Mouse (Mus musculus) heart, embryonic 14.5 days (tissue): ENCODE measurements around the gene Rpl23a. TPM values are rescaled to one million over a fixed set of nuclear protein-coding genes. Genes with fewer than 3 reads are reported as not detected.
"Not testable (repeated sequence)": the region's sequence is repeated elsewhere in the genome, so short reads cannot be mapped to it uniquely, and the experiment has no call there.

ENCODE experiments used
- ATAC-seq: fragments of 200-750 bp; cut with Nextera tagmentation; 2 replicates; pipeline ENCODE4 v1.8.0; 2017; ENCODE audit warnings: low read depth, moderate TSS enrichment; ENCODE audit not compliant: insufficient number of reproducible peaks, insufficient read depth, low FRiP score
- H3K27ac ChIP-seq, 2 experiments: fragments of 200-500 bp in 1 of 2; fragments of 300-500 bp in 1 of 2; sonication (generic) in 1 of 2; replicated peaks in 1 of 2; 2 replicates each; pipeline ENCODE4 v1.5.1; 2012 to 2014; ENCODE audit warnings: low read depth in 2 of 2, low read length in 2 of 2, control low read depth in 1 of 2, mild to moderate bottlenecking in 1 of 2, mixed read lengths in 1 of 2; ENCODE audit not compliant: control insufficient read depth in 1 of 2, insufficient read depth in 1 of 2
- H3K27me3 ChIP-seq: fragments of 300-500 bp; sonication (generic); 2 replicates; pipeline ENCODE4 v1.6.1; 2014; ENCODE audit warnings: mild to moderate bottlenecking, low read length, control low read depth; ENCODE audit not compliant: control insufficient read depth, insufficient read depth
- H3K36me3 ChIP-seq: fragments of 300-500 bp; sonication (generic); 2 replicates; pipeline ENCODE4 v1.6.1; 2014; ENCODE audit warnings: mild to moderate bottlenecking, control low read depth, low read length, mixed read lengths; ENCODE audit not compliant: control insufficient read depth, insufficient read depth
- H3K4me1 ChIP-seq, 2 experiments: fragments of 200-500 bp in 1 of 2; fragments of 300-500 bp in 1 of 2; sonication (generic) in 1 of 2; 2 replicates each; pipeline ENCODE4 v1.6.1; 2012 to 2014; ENCODE audit warnings: low read length in 2 of 2, control low read depth in 1 of 2, mixed read lengths in 1 of 2; ENCODE audit not compliant: control insufficient read depth in 2 of 2, insufficient read depth in 2 of 2
- H3K4me2 ChIP-seq: fragments of 300-500 bp; sonication (generic); 2 replicates; pipeline ENCODE4 v1.6.1; 2014; ENCODE audit warnings: mild to moderate bottlenecking, low read length
- H3K4me3 ChIP-seq, 2 experiments: fragments of 200-500 bp in 1 of 2; fragments of 300-500 bp in 1 of 2; sonication (generic) in 1 of 2; 2 replicates each; pipeline ENCODE4 v1.5.1; 2012 to 2014; ENCODE audit warnings: low read length in 2 of 2, mild to moderate bottlenecking in 2 of 2, control low read depth in 1 of 2, low read depth in 1 of 2, moderate library complexity in 1 of 2; ENCODE audit not compliant: control insufficient read depth in 1 of 2, insufficient read depth in 1 of 2
- H3K9ac ChIP-seq: fragments of 300-500 bp; sonication (generic); 2 replicates; pipeline ENCODE4 v1.6.1; 2014; ENCODE audit warnings: mild to moderate bottlenecking, low read length
- H3K9me3 ChIP-seq: fragments of 300-500 bp; sonication (generic); 2 replicates; pipeline ENCODE4 v1.6.1; 2016; ENCODE audit warnings: low read length, control low read depth; ENCODE audit not compliant: control insufficient read depth
- WGBS: fragments of 180-500 bp; shearing (Covaris S2); extraction: QIAGEN DNeasy Blood & Tissue Kit; methylation state at CpG from one replicate; pipeline ENCODE4 v1.1.7; 2014; 5-methylcytosine and 5-hydroxymethylcytosine counted together
- polyA plus RNA-seq: library from polyadenylated mRNA; unstranded; fragments of >200 nt; fragmentation: Nextera tagmentation; extraction: Ambion mirVana; gene quantifications from 2 replicates; pipeline ENCODE4 v1.2.1, GENCODE M21; 2014

Rpl23a gene
- polyA plus RNA-seq, 1 experiment from 2014 or later: 1,084 TPM

DNA sequence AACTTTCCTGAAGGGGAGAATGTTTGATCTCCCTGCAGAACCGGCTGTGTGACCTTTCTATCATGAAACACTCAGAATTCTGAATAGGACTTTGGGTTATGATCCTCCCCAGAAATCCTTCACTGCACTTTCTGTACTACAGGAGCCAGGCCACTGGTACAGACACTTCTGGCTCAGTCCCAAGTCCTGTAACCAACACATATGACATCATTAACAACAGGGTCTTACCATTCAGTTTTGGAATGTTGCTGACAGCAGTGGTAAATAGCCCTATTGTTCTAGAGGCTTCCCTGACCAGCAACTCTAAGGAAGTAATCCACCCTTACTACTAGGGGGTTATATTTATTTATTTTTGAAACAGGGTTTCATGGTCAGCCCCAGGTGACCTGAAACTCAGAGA, 9.7 kb upstream of the Rpl23a start, which contains the start of gene Proca1:
Gene Proca1 (plus strand): TSS at position 280 of the 400 bp plus-strand sequence.
- peaks cover 11 to 18% of the 10 kb centered on the region in 2 experiments for H3K4me1 ChIP-seq
- peaks cover 27% of the 10 kb centered on the region for H3K36me3 ChIP-seq
- H3K9ac ChIP-seq: no peak within 1 kb of the TSS; the same call in 1 of the 2 replicates
- H3K4me3 ChIP-seq: peak within 1 kb of the TSS in 1 of 2 experiments; percentile 41; a peak in 1 of 4 replicates
- no peak within 1 kb of the TSS; a peak in 2 of 4 replicates for H3K27ac ChIP-seq
- no peaks in the 10 kb centered on the region for H3K27me3 ChIP-seq
- WGBS: 48% methylated on average over 1 of the region's 1 CpGs
- no peak for ATAC-seq
- H3K4me2 ChIP-seq: peak within 1 kb of the TSS; percentile 78
- no peaks in the 10 kb centered on the region for H3K9me3 ChIP-seq

GRCm38 (mm10) chr11:78190041-78190440, 6.7 kb upstream of the Rpl23a start:
- peak overlapping the region; percentile 64 for H3K4me2 ChIP-seq
- peaks cover 8 to 20% of the 10 kb centered on the region in 2 experiments; a peak in 3 of 4 replicates for H3K4me1 ChIP-seq
- H3K4me3 ChIP-seq: peak overlapping the region in 1 of 2 experiments; percentile 56; a peak in 1 of 4 replicates
- no peaks in the 10 kb centered on the region for H3K27me3 ChIP-seq
- peak overlapping the region; percentile 84; the same call in 1 of the 2 replicates for H3K9ac ChIP-seq
- H3K27ac ChIP-seq: peak overlapping the region; percentile 95 to 97; a peak in 2 of 4 replicates
- WGBS: 72% methylated on average over 6 of the region's 6 CpGs
- H3K36me3 ChIP-seq: peaks cover 27% of the 10 kb centered on the region
- H3K9me3 ChIP-seq: no peaks in the 10 kb centered on the region
- ATAC-seq: no peak

DNA sequence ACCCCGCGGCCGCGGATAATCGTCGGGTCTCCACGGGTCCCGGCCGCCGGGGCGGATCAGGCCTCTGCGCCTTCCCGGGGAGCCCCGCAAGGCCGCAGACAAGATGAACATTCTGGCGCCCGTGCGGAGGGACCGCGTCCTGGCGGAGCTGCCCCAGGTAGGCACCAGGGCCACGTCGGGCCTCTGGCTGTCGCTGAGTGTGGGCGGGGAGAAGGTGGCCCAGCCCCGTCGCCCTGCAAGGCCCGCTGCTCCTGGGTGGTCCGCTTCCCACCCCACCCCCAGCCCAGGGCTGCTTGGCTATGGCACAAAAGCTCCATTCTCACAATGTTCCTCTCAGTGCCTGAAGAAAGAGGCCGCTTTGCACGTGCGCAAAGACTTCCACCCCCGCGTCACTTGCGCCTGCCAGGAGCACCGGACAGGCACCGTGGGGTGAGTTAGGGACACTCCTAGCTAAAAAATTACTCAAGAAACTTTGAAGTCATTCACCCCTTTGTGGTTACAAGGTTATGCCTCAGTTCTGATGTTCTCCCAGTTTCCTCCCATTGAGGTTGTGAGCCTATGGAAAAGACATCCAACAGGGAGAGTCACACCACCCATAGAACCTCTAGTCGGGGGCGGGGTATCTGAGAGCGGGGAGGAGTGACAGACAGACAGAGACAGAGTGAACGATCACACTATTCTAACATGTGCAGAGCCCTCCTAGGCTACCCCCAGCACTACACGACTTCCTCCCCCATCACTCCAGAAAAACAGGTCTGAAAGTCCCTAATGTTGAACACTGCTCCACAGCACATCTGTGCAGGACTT, 6.1 kb upstream of the Rpl23a start:
- H3K4me2 ChIP-seq: peak overlapping the region; percentile 64
- peaks cover 5 to 14% of the 10 kb centered on the region in 2 experiments; a peak in 3 of 4 replicates for H3K4me1 ChIP-seq
- H3K27ac ChIP-seq: peak overlapping the region; percentile 95 to 97
- 2% methylated on average over 42 of the region's 42 CpGs for WGBS
- peak; percentile 76 for ATAC-seq
- H3K4me3 ChIP-seq: peak overlapping the region; percentile 56 to 75
- peak overlapping the region; percentile 84 for H3K9ac ChIP-seq
- H3K27me3 ChIP-seq: no peaks in the 10 kb centered on the region
- no peaks in the 10 kb centered on the region for H3K9me3 ChIP-seq
- peaks cover 27% of the 10 kb centered on the region for H3K36me3 ChIP-seq

GRCm38 (mm10) chr11:78188331-78189233, 5.2 kb upstream of the Rpl23a start, which contains the start of gene Rab34:
TSS of gene Rab34 (plus strand) at chr11:78188430.
- Histone ChIP-seq H3K4me1 (peaks cover 4 to 15% of the 10 kb centered on the region in 2 experiments; a peak in 3 of 4 replicates), H3K27ac (peak within 1 kb of the TSS; percentile 95 to 97), H3K4me3 (peak within 1 kb of the TSS; percentile 56 to 75), H3K27me3 (no peaks in the 10 kb centered on the region), H3K9me3 (no peaks in the 10 kb centered on the region), H3K36me3 (peaks cover 27% of the 10 kb centered on the region), H3K4me2 (peak within 1 kb of the TSS; percentile 64), H3K9ac (peak within 1 kb of the TSS; percentile 84)
- ATAC-seq: peak; percentile 69
- whole genome bisulfite sequencing: under 1% methylated on average over 80 of the region's 80 CpGs

DNA sequence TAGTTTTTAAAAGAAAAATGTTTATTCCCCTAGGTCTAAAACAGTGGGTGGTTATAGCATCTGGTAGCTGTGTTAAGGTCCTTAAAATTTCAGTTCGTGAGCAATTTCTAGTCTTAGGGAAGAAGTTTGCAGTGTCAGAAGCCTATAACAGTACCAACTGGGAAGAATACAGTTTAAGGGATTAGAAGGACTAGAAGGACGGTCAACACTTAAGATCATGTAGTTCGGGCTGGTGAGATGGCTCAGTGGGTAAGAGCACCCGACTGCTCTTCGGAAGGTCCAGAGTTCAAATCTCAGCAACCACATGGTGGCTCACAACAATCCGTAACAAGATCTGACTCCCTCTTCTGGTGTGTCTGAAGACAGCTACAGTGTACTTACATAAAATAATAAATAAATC, 1.3 kb upstream of the Rpl23a start:
- not testable (repeated sequence) for ATAC-seq
- 93% methylated on average over 6 of the region's 6 CpGs for WGBS

GRCm38 (mm10) chr11:78183884-78184514, 615 bp upstream of the Rpl23a start:
- H3K9ac ChIP-seq: peak overlapping the region; percentile 88; the same call in 1 of the 2 replicates
- no peaks in the 10 kb centered on the region for H3K9me3 ChIP-seq
- H3K4me1 ChIP-seq: peaks cover 11 to 36% of the 10 kb centered on the region in 2 experiments
- WGBS: 52% methylated on average over 10 of the region's 10 CpGs
- H3K27ac ChIP-seq: no peak overlapping the region
- ATAC-seq: no peak
- no peaks in the 10 kb centered on the region for H3K27me3 ChIP-seq
- H3K36me3 ChIP-seq: peaks cover 33% of the 10 kb centered on the region
- H3K4me3 ChIP-seq: peak overlapping the region; percentile 18 to 81; a peak in 3 of 4 replicates
- peak overlapping the region; percentile 55 for H3K4me2 ChIP-seq

More for the DNA sequence above, 1.3 kb upstream of the Rpl23a start:
- H3K27me3 ChIP-seq, H3K9me3 ChIP-seq, H3K4me3 ChIP-seq, H3K27ac ChIP-seq, H3K4me2 ChIP-seq, H3K9ac ChIP-seq: not testable (repeated sequence)
- H3K4me1 ChIP-seq: peaks cover 7 to 30% of the 10 kb centered on the region in 2 experiments
- H3K36me3 ChIP-seq: peaks cover 28% of the 10 kb centered on the region
